Mouse (Mus musculus) MEL (cell line): ENCODE measurements around the gene Trmt1.

Experiments
- CTCF ChIP-seq, 3 experiments: IDR thresholded peaks in 2 of 3; conservative IDR thresholded peaks in 1 of 3; 2 replicates each; pipeline ENCODE4 v1.5.1; 2011 to 2012; ENCODE audit warnings: low read length in 3 of 3, low read depth in 2 of 3, mild to moderate bottlenecking in 2 of 3, improper control_type of control experiment in 1 of 3, inconsistent platforms in 1 of 3, mixed read lengths in 1 of 3, moderate library complexity in 1 of 3; ENCODE audit not compliant: control insufficient read depth in 1 of 3, insufficient read depth in 1 of 3, poor library complexity in 1 of 3, severe bottlenecking in 1 of 3
- EP300 ChIP-seq, 2 experiments: IDR thresholded peaks; 2 replicates each; pipeline ENCODE4 v1.6.1; 2011; ENCODE audit warnings: improper control_type of control experiment in 2 of 2, low read length in 2 of 2, low read depth in 1 of 2, mild to moderate bottlenecking in 1 of 2
- HCFC1 ChIP-seq: IDR thresholded peaks from 2 replicates; pipeline ENCODE4 v1.6.1; 2012; ENCODE audit warnings: low read depth, mild to moderate bottlenecking, inconsistent platforms, low read length, improper control_type of control experiment, moderate library complexity
- KAT2A ChIP-seq: conservative IDR thresholded peaks from 2 replicates; pipeline ENCODE4 v1.6.1; 2012; ENCODE audit warnings: low read depth, low read length, improper control_type of control experiment, inconsistent platforms
- MAFK ChIP-seq: IDR thresholded peaks from 2 replicates; pipeline ENCODE4 v1.6.1; 2011; ENCODE audit warnings: low read depth, mild to moderate bottlenecking, low read length, improper control_type of control experiment, borderline replicate concordance
- TCF12 ChIP-seq: IDR thresholded peaks from 2 replicates; pipeline ENCODE4 v1.6.1; 2014; ENCODE audit warnings: low read depth, mild to moderate bottlenecking, inconsistent platforms, low read length, improper control_type of control experiment, moderate library complexity
- ZNF384 ChIP-seq: IDR thresholded peaks from 2 replicates; pipeline ENCODE4 v1.6.1; 2012; ENCODE audit warnings: low read depth, mild to moderate bottlenecking, inconsistent platforms, low read length, improper control_type of control experiment

DNA sequence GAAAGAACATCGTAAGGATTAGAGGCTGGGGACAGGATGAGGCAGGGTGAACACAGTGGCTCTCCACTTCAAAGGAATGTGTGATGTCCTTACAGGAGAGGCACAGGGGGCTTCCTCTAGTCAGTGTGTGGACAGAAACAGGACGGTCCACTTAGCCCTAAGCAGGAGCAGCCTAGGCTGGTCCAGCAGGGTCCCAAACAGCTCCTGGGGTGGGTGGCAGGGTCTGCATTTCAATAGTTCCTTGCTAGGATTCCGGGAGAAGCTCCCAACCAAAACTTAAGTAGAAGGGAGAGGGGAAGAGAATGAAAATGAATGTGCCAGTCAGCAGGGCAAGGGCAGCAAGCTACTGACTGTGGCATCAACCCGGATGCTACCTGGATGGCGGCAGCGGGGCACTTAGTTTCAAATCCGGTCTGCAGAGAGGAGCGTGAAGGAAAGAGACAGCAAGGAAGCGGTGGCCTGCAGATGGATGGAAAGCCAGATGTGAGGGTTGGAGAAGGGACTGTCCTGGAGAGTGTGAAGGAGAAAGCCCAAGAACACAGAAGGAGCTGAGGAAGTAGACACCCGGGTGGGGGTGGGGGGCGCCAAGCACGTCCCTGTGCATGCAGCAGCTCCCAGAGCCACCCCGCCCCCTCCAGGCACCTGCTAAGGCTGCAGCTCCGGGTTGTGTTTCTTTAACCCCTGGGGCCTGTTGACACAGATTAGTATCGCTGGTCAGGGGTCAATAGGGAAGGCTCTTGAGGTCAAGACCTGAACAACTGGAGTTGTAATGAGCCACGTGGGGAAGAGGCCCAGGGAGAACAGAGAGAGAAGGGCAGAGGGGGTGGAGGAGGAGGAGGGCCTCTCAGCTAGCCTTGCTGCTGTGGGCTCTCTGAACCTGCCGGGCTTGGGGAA, 59.2 kb downstream of the Trmt1 start:
- TF ChIP-seq EP300 (IDR thresholded peaks at IDR 0.05; ENCODE audit: low read depth in 1 of 2, low read length in 2 of 2), result no peak
- TF ChIP-seq KAT2A, result no peak
- no peak for TF ChIP-seq ZNF384
- TF ChIP-seq CTCF (IDR thresholded peaks at IDR 0.05 in 2 of 3, conservative IDR thresholded peaks at IDR 0.05 in 1 of 3; ENCODE audit: control insufficient read depth in 1 of 3, insufficient read depth in 1 of 3, low read depth in 2 of 3, low read length in 3 of 3, poor library complexity in 1 of 3, severe bottlenecking in 1 of 3), result no peak
- TF ChIP-seq TCF12, result no peak
- TF ChIP-seq MAFK, result no peak
- TF ChIP-seq HCFC1, result no peak
